Mouse (Mus musculus): ENCODE results near the gene Dab2. TPM values are rescaled to one million over a fixed set of nuclear protein-coding genes. Genes with fewer than 3 reads are reported as not detected.

The Dab2 gene
- total RNA-seq, 4 experiments from 2014 or later = 10.8 to 14.5 (median 12.7) TPM

- no peak for DNase-seq (ENCODE audit: low spot score in 2 of 2)
Measured at GRCm38 (mm10) chr15:6466995-6467394, 167.4 kb downstream of the Dab2 start.

GRCm38 (mm10) chr15:6468845-6469244 lies 169.3 kb downstream of the Dab2 start:
- DNase-seq (ENCODE audit: low spot score in 2 of 2) = no peak

DNA sequence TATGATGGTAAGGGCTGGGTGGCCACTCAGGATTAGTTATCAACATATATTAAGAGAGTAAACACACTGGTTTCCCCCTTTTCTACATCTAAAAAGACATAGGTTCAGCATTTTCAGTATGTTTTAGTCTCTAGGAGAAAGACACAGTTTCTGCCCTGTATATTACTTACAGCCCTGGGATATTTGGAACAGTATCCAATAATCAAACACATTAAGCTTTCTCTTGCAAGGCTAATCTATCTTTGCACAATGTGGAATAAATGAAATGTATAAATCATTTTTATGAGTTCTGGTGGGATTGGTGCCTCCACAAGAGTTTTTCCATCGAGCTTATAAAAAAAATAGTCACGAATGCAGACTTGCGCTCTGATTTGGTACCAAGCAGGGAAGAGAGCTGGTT lies 169.8 kb downstream of the Dab2 start:
- DNase-seq (ENCODE audit: low spot score in 2 of 2) = no peak

DNA sequence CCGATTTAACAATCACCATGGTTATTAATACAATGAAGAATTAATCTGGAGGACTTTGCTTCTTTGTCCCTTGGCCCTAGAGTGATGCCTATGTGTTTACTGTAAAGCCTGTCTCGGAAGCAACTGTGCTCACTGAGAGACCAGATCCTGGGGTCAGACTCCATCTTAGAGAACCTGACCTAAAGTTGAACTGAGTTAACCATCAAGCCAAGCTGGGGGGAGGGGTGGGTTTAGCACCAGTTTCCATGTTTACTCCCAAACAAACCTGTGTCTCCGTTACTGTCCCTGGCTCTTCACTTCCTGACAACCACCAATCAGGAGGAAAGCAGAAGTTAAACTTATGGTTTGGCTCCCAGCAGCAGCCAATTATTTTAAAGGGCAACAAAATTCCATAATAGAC lies 184.0 kb downstream of the Dab2 start:
- DNase-seq (ENCODE audit: low spot score in 2 of 2) = no peak

Other genes with a start within 250 kb of the Dab2 start
- gene C9, start 145.5 kb downstream of the Dab2 start, total RNA-seq (2022) = not detected
- 10 to 100 TPM in 3 of 4 experiments, 1 to 10 TPM in 1; 6.3 to 17.3 (median 13.4) TPM for gene Fyb, start 223.1 kb downstream of the Dab2 start, total RNA-seq (2022)